Mouse (Mus musculus) heart, adult 2 months (tissue): ENCODE measurements around the gene Gm49320.

Source experiments
- CTCF ChIP-seq: fragments of 200-600 bp; IDR thresholded peaks from 2 replicates; pipeline ENCODE4 v1.8.1; 2022; ENCODE audit warnings: antibody characterized with exemption, mild to moderate bottlenecking, moderate library complexity
- POLR2A ChIP-seq: fragments of 200-500 bp; IDR thresholded peaks from 2 replicates; pipeline ENCODE4 v1.6.1; 2011; ENCODE audit warnings: mild to moderate bottlenecking, low read depth, low read length, control low read depth; ENCODE audit not compliant: insufficient read depth

- no peak for TF ChIP-seq CTCF
- no peak for TF ChIP-seq POLR2A
Measured at GRCm38 (mm10) chr8:4226739-4227347, 11.8 kb upstream of the Gm49320 start, which contains the start of gene Lrrc8e.
